Mouse (Mus musculus): ENCODE data around the gene Apol8.
"Not testable (repeated sequence)": the region's sequence is repeated elsewhere in the genome, so short reads cannot be mapped to it uniquely, and the experiment has no call there.

GRCm38 (mm10) chr15:77733380-77733779 is 23.4 kb downstream of the Apol8 start:
- TF ChIP-seq POLR2A, CTCF (IDR thresholded peaks at IDR 0.05; ENCODE audit: extremely low read depth, insufficient read depth, low read length): not testable (repeated sequence)
